Mouse (Mus musculus) common myeloid progenitor, adult 5-6 weeks (primary cell): ENCODE results near the gene Cops7a. TPM values are rescaled to one million over a fixed set of nuclear protein-coding genes. Genes with fewer than 3 reads are reported as not detected.

Experiments used
- ATAC-seq: replicated peaks from 2 replicates; pipeline ENCODE4 v1.8.0; 2016; ENCODE audit warnings: low read depth, mild to moderate bottlenecking, moderate TSS enrichment, inconsistent platforms; ENCODE audit not compliant: poor library complexity, severe bottlenecking
- total RNA-seq: library from RNA; stranded (forward); fragments of 200-1000, 187-1606 nt; gene quantifications from 2 replicates; pipeline ENCODE4 v1.2.3, GENCODE M21; 2017

Gene Cops7a
- total RNA-seq, 1 experiment from 2014 or later: 48.1 TPM

DNA sequence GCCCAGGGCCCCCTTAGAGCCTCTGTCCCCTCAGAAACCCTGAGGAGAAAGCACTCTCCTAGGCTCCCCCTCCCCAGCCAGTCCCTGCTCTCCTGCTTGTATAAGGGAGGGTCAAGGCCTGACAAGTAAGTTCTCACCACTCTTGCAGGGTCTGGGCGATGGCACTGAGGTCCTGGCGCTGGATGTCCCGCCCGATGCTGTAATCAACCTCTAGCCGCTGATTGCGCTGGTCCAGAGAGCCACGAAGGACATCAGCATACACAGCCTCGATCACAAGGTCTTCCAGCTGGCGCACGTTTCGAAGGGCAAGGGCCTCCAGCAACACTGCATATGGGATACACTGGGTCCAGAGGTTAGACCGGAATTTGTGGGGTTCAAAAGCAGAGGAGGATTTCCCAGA lies 4.3 kb downstream of the Cops7a start:
- ATAC-seq: no peak

GRCm38 (mm10) chr6:124959960-124960359 lies 5.4 kb downstream of the Cops7a start:
- no peak for ATAC-seq

- ATAC-seq: no peak
Observed at GRCm38 (mm10) chr6:124958127-124958526, 7.2 kb downstream of the Cops7a start.

GRCm38 (mm10) chr6:124955212-124955611 lies 10.1 kb downstream of the Cops7a start:
- no peak for ATAC-seq

GRCm38 (mm10) chr6:124953991-124954715 lies 11.2 kb downstream of the Cops7a start:
- no peak for ATAC-seq

- no peak for ATAC-seq
Observed at GRCm38 (mm10) chr6:124943526-124943925, 21.8 kb downstream of the Cops7a start.

GRCm38 (mm10) chr6:124941679-124942078 lies 23.7 kb downstream of the Cops7a start:
- no peak for ATAC-seq

GRCm38 (mm10) chr6:124938554-124938953 lies 26.8 kb downstream of the Cops7a start:
- ATAC-seq: no peak

GRCm38 (mm10) chr6:124937493-124937892 lies 27.8 kb downstream of the Cops7a start:
- no peak for ATAC-seq

DNA sequence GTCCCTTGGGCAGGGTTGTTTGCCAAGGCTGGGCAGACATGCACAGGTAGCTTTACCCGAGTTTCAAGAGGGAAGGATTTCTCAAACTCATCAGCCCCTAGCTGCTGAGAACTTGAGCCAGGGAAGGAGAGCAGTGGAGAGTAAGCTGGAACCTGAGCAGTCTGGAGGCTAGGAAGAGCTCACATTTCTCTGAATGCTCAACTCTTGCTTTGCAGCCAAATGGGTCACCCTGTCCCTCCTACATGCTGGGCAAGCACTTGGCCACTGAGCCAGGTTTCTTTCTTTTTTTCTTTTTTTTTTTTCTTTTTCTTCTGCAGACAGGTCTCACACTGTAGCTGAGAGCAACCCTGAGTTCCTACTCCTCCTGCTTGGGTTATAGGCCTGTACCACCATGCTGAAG lies 28.7 kb downstream of the Cops7a start:
- ATAC-seq: no peak

- no peak for ATAC-seq
Observed at GRCm38 (mm10) chr6:124934670-124935069, 30.7 kb downstream of the Cops7a start.

DNA sequence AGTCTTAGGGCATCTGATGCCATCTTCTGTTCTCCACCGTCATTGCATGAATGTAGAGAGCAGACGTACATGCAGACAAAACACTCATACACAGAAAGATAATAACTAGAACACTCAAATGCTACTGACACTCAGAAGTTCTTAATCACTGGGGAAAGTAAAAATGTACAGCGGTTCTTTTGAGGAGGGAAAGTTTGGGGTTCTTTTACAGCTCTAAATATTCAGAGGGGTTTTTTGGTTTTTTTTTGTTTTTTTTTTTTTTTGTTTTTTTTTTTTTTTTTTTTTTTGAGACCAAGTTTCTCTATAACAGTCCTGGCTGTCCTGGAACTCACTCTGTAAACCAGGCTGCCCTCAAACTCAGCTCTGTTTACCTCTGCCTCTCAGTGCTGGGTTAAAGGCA lies 32.2 kb downstream of the Cops7a start:
- ATAC-seq: no peak

DNA sequence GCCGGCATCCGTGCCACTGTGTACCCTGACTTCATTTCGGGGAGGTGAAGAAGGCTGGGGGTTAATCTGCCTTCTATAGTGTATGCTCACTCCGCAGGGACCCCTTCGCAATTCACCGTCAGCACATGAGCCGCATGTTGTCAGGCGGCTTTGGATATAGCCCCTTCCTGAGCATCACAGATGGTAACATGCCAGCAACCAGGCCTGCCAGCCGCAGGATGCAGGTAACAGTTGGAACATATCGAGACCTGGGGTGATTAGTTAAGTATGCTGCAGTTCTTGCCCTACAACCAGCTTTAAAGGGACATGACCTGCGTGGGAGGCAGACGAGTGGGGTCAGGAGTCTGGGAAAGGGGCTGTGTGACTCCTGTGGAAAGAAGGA lies 33.0 kb downstream of the Cops7a start:
- ATAC-seq: no peak

- ATAC-seq: peak; percentile 39
Observed at GRCm38 (mm10) chr6:124931525-124932313, 33.6 kb downstream of the Cops7a start.

GRCm38 (mm10) chr6:124930754-124931524 lies 34.4 kb downstream of the Cops7a start, which contains the start of gene Mlf2:
TSS of gene Mlf2 (plus strand) at chr6:124931386.
- peak; percentile 91 for ATAC-seq

DNA sequence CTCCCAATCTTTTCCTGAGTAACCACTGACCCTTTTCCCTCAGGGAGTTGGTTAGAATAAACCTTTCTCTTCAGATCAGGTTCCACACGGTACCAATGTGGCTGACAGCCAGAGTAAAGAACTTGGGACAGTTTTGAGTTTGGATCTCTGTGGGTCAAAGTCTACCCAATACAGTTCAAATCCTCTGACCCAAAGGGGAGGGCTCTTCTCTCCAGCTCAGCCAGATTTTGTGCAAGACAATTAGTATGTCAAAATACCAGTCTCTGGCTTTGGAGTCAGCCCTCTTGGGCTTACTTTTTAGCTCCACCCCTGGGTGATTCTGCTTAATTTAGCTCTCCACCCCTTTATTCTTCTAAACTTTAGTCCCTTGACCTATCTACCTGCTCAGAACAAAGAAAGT lies 35.1 kb downstream of the Cops7a start:
- no peak for ATAC-seq

GRCm38 (mm10) chr6:124925941-124926340 lies 39.4 kb downstream of the Cops7a start:
- no peak for ATAC-seq

DNA sequence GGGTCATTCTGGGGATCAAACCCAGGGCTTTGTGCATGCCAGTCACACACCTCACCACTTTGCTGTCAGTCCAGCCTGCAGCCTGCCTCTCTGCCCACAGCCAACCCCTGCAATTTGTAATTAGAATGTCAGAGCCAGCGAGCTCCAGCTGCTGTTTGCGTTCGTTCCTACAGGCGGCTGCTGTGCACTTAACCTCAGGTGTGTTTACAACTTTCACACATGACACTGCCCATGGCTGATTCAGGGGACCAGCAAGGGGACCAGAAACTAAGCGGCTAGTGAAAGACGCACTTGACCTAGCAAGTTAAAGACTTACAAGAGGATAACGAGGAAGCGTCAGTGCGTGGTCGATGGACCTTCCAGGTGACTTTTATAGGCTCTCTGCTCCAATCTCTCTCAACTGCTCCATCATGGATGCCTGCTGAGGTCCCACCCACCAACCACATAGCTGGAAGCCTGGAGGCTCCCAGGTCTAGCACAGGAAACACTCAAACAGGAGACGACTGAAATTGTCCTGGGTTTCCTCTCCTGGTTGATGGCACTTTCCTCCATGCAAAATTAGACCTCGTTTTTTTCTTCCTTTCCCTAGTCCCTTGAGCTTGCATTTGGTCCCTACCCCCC lies 40.1 kb downstream of the Cops7a start:
- ATAC-seq: no peak

DNA sequence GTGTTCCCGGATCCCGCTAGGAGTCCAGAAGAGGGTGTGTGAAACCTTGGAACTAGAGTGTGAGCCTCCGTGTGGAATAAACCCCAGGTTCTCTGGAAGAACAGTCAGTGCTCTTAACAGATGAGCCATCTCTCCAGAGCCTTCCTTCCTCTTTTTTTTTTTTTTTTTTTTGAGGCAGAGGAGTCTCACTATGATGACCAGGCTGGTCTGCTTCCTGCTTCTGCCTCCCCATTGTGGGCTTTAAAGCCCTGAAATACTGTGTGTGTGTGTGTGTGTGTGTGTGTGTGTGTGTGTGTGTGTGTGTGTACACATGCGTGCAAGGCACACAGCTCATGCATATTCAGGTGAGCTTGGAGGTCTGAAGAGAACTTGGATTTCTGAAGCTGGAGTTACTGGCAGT lies 43.8 kb downstream of the Cops7a start:
- ATAC-seq: peak; percentile 55

DNA sequence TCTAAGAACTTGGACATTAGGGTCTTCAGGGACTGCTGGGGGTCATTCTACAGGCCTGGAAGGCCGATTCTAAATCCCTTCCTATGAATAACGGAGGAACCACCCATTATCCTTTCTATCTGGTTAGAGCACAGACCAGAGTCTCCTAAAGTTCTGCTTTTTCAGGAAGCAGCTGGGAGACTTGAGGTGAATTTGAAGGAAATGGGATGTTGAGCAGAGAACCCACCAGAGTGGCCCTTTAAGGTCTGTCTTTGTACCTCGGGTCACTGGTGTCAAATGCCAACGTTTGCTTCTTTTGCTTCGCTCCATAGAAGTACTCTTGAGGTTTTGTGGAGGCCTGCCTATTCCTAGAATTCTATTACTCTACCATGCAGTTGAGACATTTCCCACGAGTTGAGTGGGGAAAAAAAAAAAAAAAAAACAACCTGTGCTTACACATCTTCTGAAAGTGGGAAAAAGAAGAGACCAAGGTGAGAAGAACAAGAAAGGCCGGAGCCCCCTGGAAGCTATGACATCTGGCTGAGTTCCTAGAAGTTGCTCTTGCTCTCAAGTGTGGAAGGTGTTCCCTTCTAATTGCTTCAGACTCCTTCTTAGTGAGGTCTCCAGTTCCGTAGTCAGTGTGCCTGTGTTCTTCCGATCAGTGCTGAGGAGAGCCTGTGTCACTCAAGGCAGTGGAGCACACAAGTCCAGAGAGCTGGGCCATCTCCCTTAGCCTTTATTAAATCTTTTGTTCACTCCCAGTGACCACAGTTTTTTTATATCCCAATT lies 44.8 kb downstream of the Cops7a start:
- no peak for ATAC-seq
